Mouse (Mus musculus) spleen, adult 2 months (tissue): Measurements from ENCODE around the gene Hoxb5.

Experiments used
- CTCF ChIP-seq: fragments of 200-500 bp; IDR thresholded peaks from 2 replicates; pipeline ENCODE4 v1.5.1; 2011; ENCODE audit warnings: mild to moderate bottlenecking, inconsistent platforms; ENCODE audit not compliant: insufficient read depth, insufficient read length, insufficient replicate concordance; ENCODE audit errors: extremely low read depth
- POLR2A ChIP-seq: fragments of 200-500 bp; IDR thresholded peaks from 2 replicates; pipeline ENCODE4 v1.6.1; 2011; ENCODE audit warnings: low read depth, low read length, inconsistent platforms

DNA sequence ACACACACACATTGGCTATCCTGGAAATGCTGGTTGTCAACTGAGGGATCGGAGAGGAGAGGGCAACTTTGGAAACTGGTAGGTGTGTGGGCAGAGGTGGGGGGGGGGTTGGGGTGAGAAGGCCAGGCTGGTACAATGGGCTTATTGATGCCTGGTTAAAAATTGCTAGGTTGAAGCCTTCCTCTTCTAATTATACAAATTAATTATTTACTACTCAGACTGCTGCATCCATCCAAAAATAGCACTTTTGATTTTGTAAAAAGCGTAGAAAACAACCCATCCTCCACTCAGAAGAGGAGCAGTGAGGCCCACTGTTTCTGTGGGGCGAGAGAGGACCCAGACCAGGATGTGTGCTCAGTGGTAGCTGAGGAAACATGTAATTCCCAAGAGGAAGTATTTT is 31.9 kb downstream of the Hoxb5 start:
- no peak for TF ChIP-seq POLR2A
- no peak for TF ChIP-seq CTCF
